In the genomic region with DNA sequence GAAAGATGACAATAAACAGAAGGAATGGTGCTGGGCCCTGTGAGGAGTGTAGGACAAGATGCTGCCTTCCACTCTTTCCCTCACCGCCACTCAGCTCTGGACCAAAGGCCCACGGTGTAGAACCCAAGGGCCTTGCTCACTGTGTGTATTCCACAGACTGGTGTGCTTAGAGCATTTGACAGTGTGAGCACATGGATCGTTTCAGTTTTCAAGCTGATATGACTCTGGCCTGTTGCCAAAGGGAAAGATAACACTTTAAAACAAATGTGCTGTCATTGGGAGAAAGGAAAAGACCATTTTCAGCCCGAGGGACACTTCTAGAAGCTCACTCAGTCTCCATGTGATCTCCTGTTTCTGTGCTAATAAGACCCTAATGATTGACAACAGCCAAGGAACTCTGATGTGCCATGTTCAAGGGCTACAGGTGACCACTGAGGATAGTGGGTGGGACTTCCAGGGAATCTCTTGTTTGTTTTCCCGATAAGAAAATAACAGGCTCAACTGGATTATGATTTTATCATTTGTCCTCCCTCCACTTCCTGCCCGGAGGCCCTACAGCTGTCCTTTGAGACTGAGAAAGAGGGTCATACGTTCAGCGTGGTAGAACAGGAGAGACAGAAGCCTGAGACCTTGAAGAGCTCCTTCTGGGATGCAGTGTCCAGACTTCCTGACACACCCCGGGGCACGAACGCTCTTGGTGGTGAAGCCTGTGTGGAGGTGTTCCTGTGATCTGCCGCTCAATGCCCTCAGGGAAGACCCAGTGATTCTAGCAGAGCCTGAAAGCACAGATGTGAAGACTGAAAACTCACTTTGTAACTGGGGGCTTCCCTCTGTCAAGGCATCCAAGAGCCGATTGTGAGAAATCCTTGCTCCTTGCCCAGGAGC, we compare ENCODE assay signal across 17 mouse cellular contexts.
DNase-seq lines count a peak whose midpoint lies in the region; ATAC-seq and TF ChIP-seq lines count a peak whose summit lies in the region.
"Had no signal": no experiment of that assay in that cellular context is flagged by ENCODE, and none has a peak within 500 bp of the region (broad histone marks: within the 10 kb centered on the region; RNA-seq: fewer than 3 reads in every experiment).

No protein-coding gene starts in this region.

- peak; percentile 10 to 71 for DNase-seq in adrenal gland, adult (ENCODE audit: inconsistent age in 2 of 2, low spot score in 1 of 2)
- DNase-seq in adrenal gland, postnatal 10 days: no peak
- DNase-seq in liver, embryonic 11.5 days (ENCODE audit: low spot score): no peak
- no peak for DNase-seq in liver, postnatal 0 days
- DNase-seq in kidney, adult 9 months: peak; percentile 34
- DNase-seq in layer of hippocampus, postnatal 36 days: no peak
- DNase-seq: cerebellum, postnatal 25 days; gastrocnemius, postnatal 14 days; lung, postnatal 36 days; right cerebral cortex, postnatal 14 days had no signal

- H3K27me3 ChIP-seq in liver, embryonic 11.5 days (replicated peaks; ENCODE audit: control insufficient read depth, insufficient read depth, low read length): no peaks in the 10 kb centered on the region
- H3K27me3 ChIP-seq in liver, postnatal 0 days (ENCODE audit: insufficient read depth, low read length): no peaks in the 10 kb centered on the region
- H3K27me3 ChIP-seq in stomach, embryonic 15.5 days (replicated peaks): no peaks in the 10 kb centered on the region
- H3K27me3 ChIP-seq in hindbrain, embryonic 13.5 days: no peaks in the 10 kb centered on the region
- H3K27me3 ChIP-seq: embryonic facial prominence, embryonic 15.5 days had no signal

- WGBS in liver, embryonic 11.5 days: 59% methylated on average over 13 of the region's 13 CpGs
- 57% methylated on average over 13 of the region's 13 CpGs for WGBS in liver, postnatal 0 days (ENCODE audit: insufficient replicate concordance)
- 49% methylated on average over 13 of the region's 13 CpGs for WGBS in stomach, embryonic 15.5 days
- WGBS in hindbrain, embryonic 13.5 days: 78% methylated on average over 13 of the region's 13 CpGs

- H3K4me2 ChIP-seq in liver, embryonic 11.5 days: no peak overlapping the region
- no peak overlapping the region for H3K4me2 ChIP-seq in liver, postnatal 0 days (ENCODE audit: low read depth, low read length)
- no peak overlapping the region for H3K4me2 ChIP-seq in stomach, embryonic 15.5 days
- H3K4me2 ChIP-seq in hindbrain, embryonic 13.5 days: no peak overlapping the region
- H3K4me2 ChIP-seq: embryonic facial prominence, embryonic 15.5 days had no signal

- H3K9me3 ChIP-seq in liver, embryonic 11.5 days (ENCODE audit: control insufficient read depth, low read length): no peaks in the 10 kb centered on the region
- no peaks in the 10 kb centered on the region for H3K9me3 ChIP-seq in liver, postnatal 0 days (ENCODE audit: low read length)
- H3K9me3 ChIP-seq in stomach, embryonic 15.5 days: no peaks in the 10 kb centered on the region
- H3K9me3 ChIP-seq in hindbrain, embryonic 13.5 days: no peaks in the 10 kb centered on the region
- H3K9me3 ChIP-seq: embryonic facial prominence, embryonic 15.5 days had no signal

- no peak for TF ChIP-seq EP300 in liver, postnatal 0 days (IDR thresholded peaks at IDR 0.05; ENCODE audit: low read depth)

- no peak for TF ChIP-seq CTCF in liver, postnatal 0 days (IDR thresholded peaks at IDR 0.05; ENCODE audit: low read depth)

- H3K9ac ChIP-seq in liver, embryonic 11.5 days (ENCODE audit: low read depth, low read length): no peak overlapping the region
- no peak overlapping the region for H3K9ac ChIP-seq in liver, postnatal 0 days (replicated peaks)
- no peak overlapping the region for H3K9ac ChIP-seq in stomach, embryonic 15.5 days
- H3K9ac ChIP-seq in hindbrain, embryonic 13.5 days: no peak overlapping the region
- H3K9ac ChIP-seq: embryonic facial prominence, embryonic 15.5 days had no signal

- 0 out of 2 replicates have a peak overlapping the region, but pooled peaks have one; percentile 9 for H3K27ac ChIP-seq in liver, embryonic 11.5 days (ENCODE audit: low read depth, low read length)
- no peak overlapping the region for H3K27ac ChIP-seq in liver, postnatal 0 days (ENCODE audit: low read depth)
- no peak overlapping the region for H3K27ac ChIP-seq in stomach, embryonic 15.5 days
- H3K27ac ChIP-seq in hindbrain, embryonic 13.5 days: no peak overlapping the region
- H3K27ac ChIP-seq: embryonic facial prominence, embryonic 15.5 days; hindbrain, postnatal 0 days had no signal

- H3K4me3 ChIP-seq in liver, embryonic 11.5 days (ENCODE audit: low read depth, low read length): no peak overlapping the region
- H3K4me3 ChIP-seq in liver, postnatal 0 days (ENCODE audit: low read depth, low read length): no peak overlapping the region
- no peak overlapping the region for H3K4me3 ChIP-seq in stomach, embryonic 15.5 days (replicated peaks)
- H3K4me3 ChIP-seq in hindbrain, embryonic 13.5 days: no peak overlapping the region
- H3K4me3 ChIP-seq: embryonic facial prominence, embryonic 15.5 days had no signal

- ATAC-seq in liver, embryonic 11.5 days (replicated peaks; ENCODE audit: low FRiP score): no peak
- ATAC-seq in liver, postnatal 0 days: no peak
- ATAC-seq in stomach, embryonic 15.5 days (ENCODE audit: insufficient read depth, low FRiP score, low read depth): peak; percentile 34; the same call in 1 of the 2 replicates
- ATAC-seq in hindbrain, embryonic 13.5 days (ENCODE audit: low FRiP score): no peak
- ATAC-seq: forebrain, embryonic 14.5 days; hindbrain, postnatal 0 days; midbrain, embryonic 16.5 days had no signal

- H3K36me3 ChIP-seq in liver, embryonic 11.5 days (ENCODE audit: control insufficient read depth, insufficient read depth, low read length): no peaks in the 10 kb centered on the region
- H3K36me3 ChIP-seq in liver, postnatal 0 days (replicated peaks; ENCODE audit: insufficient read depth, low read length): no peaks in the 10 kb centered on the region
- no peaks in the 10 kb centered on the region for H3K36me3 ChIP-seq in stomach, embryonic 15.5 days
- no peaks in the 10 kb centered on the region for H3K36me3 ChIP-seq in hindbrain, embryonic 13.5 days
- H3K36me3 ChIP-seq: embryonic facial prominence, embryonic 15.5 days; G1E had no signal

- peaks cover 7% of the 10 kb centered on the region; the same call in 1 of the 2 replicates for H3K4me1 ChIP-seq in liver, embryonic 11.5 days (replicated peaks; ENCODE audit: control insufficient read depth, insufficient read depth, low read length)
- H3K4me1 ChIP-seq in liver, postnatal 0 days (ENCODE audit: insufficient read depth): peaks cover 10% of the 10 kb centered on the region
- 0 out of 2 replicates have a peak, but pooled peaks cover 10% of the 10 kb centered on the region for H3K4me1 ChIP-seq in stomach, embryonic 15.5 days
- H3K4me1 ChIP-seq in hindbrain, embryonic 13.5 days (replicated peaks): no peaks in the 10 kb centered on the region

Comparison
In these comparisons a context has a peak if more than half of its experiments do, and no peak if none do; other contexts are left out.
1. DNase-seq: peak in adrenal gland, adult (2 of 2) and kidney, adult 9 months (single experiment); none in adrenal gland, postnatal 10 days (single experiment), liver, embryonic 11.5 days (single experiment), liver, postnatal 0 days (single experiment) and layer of hippocampus, postnatal 36 days (0 of 2).